Mouse (Mus musculus) limb, embryonic 13.5 days (tissue): Measurements from ENCODE around the gene Dock2. TPM values are rescaled to one million over a fixed set of nuclear protein-coding genes. Genes with fewer than 3 reads are reported as not detected.

Source experiments
- ATAC-seq: fragments of 200-750 bp; cut with Nextera tagmentation; 2 replicates; pipeline ENCODE4 v1.8.0; 2017; ENCODE audit warnings: low read depth, moderate number of reproducible peaks, moderate TSS enrichment; ENCODE audit not compliant: low FRiP score
- H3K27ac ChIP-seq: fragments of 300-500 bp; sonication (generic); 2 replicates; pipeline ENCODE4 v1.5.1; 2015; ENCODE audit warnings: inconsistent platforms, mild to moderate bottlenecking, moderate library complexity
- H3K27me3 ChIP-seq: fragments of 300-500 bp; sonication (generic); 2 replicates; pipeline ENCODE4 v1.6.1; 2015; ENCODE audit warnings: mild to moderate bottlenecking, inconsistent platforms
- H3K36me3 ChIP-seq: fragments of 300-500 bp; sonication (generic); 2 replicates; pipeline ENCODE4 v1.6.1; 2015; ENCODE audit warnings: inconsistent platforms, mild to moderate bottlenecking, moderate library complexity
- H3K4me1 ChIP-seq: fragments of 300-500 bp; sonication (generic); 2 replicates; pipeline ENCODE4 v1.6.1; 2015; ENCODE audit warnings: inconsistent platforms
- H3K4me2 ChIP-seq: fragments of 300-500 bp; sonication (generic); replicated peaks from 2 replicates; pipeline ENCODE4 v1.6.1; 2015; ENCODE audit warnings: inconsistent platforms, mild to moderate bottlenecking, moderate library complexity
- H3K4me3 ChIP-seq: fragments of 300-500 bp; sonication (generic); 2 replicates; pipeline ENCODE4 v1.5.1; 2015; ENCODE audit warnings: moderate library complexity, mild to moderate bottlenecking, inconsistent platforms
- H3K9ac ChIP-seq: fragments of 300-500 bp; sonication (generic); 2 replicates; pipeline ENCODE4 v1.6.1; 2015; ENCODE audit warnings: mild to moderate bottlenecking, inconsistent platforms
- H3K9me3 ChIP-seq: fragments of 300-500 bp; sonication (generic); 2 replicates; pipeline ENCODE4 v1.6.1; 2016; ENCODE audit warnings: inconsistent platforms
- WGBS: fragments of 180-500 bp; shearing (Covaris S2); methylation state at CpG from one replicate; pipeline ENCODE4 v1.1.7; 2015; 5-methylcytosine and 5-hydroxymethylcytosine counted together
- polyA plus RNA-seq: library from polyadenylated mRNA; unstranded; fragments of >200 nt; fragmentation: Nextera tagmentation; extraction: Ambion mirVana; gene quantifications from 2 replicates; pipeline ENCODE4 v1.2.1, GENCODE M21; 2015

Gene Dock2
- polyA plus RNA-seq, 1 experiment from 2014 or later, result 1.3 TPM

GRCm38 (mm10) chr11:34319282-34319681 lies 464.4 kb downstream of the Dock2 start:
- H3K4me3 ChIP-seq, result no peak overlapping the region
- no peak for ATAC-seq
- peaks cover 19% of the 10 kb centered on the region for H3K4me1 ChIP-seq
- H3K9me3 ChIP-seq, result no peaks in the 10 kb centered on the region
- H3K36me3 ChIP-seq, result no peaks in the 10 kb centered on the region
- H3K4me2 ChIP-seq, result no peak overlapping the region
- H3K27ac ChIP-seq, result no peak overlapping the region
- H3K9ac ChIP-seq, result no peak overlapping the region
- 61% methylated on average over 1 of the region's 1 CpGs for WGBS
- H3K27me3 ChIP-seq, result no peaks in the 10 kb centered on the region

GRCm38 (mm10) chr11:34317001-34317400 lies 466.7 kb downstream of the Dock2 start:
- no peak for ATAC-seq
- 82% methylated on average over 8 of the region's 8 CpGs for WGBS
- H3K9ac ChIP-seq, result no peak overlapping the region
- peaks cover 27% of the 10 kb centered on the region for H3K4me1 ChIP-seq
- no peaks in the 10 kb centered on the region for H3K9me3 ChIP-seq
- H3K4me2 ChIP-seq, result no peak overlapping the region; the same call in 1 of the 2 replicates
- no peak overlapping the region for H3K27ac ChIP-seq
- H3K27me3 ChIP-seq, result peaks cover 2% of the 10 kb centered on the region; the same call in 1 of the 2 replicates
- H3K36me3 ChIP-seq, result no peaks in the 10 kb centered on the region
- no peak overlapping the region for H3K4me3 ChIP-seq

- Histone ChIP-seq H3K9me3 (no peaks in the 10 kb centered on the region), H3K4me2 (peak overlapping the region; percentile 65), H3K36me3 (no peaks in the 10 kb centered on the region), H3K4me1 (peaks cover 27% of the 10 kb centered on the region), H3K4me3 (peak overlapping the region; percentile 41; the same call in 1 of the 2 replicates), H3K27ac (no peak overlapping the region), H3K9ac (no peak overlapping the region), H3K27me3 (peaks cover 2% of the 10 kb centered on the region; the same call in 1 of the 2 replicates)
- WGBS, result 44% methylated on average over 10 of the region's 10 CpGs
- no peak for ATAC-seq
Measured at GRCm38 (mm10) chr11:34316176-34316575, 467.5 kb downstream of the Dock2 start.

- Histone ChIP-seq H3K9ac (no peak overlapping the region), H3K4me3 (peak overlapping the region; percentile 41), H3K27me3 (peaks cover 2% of the 10 kb centered on the region; the same call in 1 of the 2 replicates), H3K4me1 (peaks cover 27% of the 10 kb centered on the region), H3K9me3 (no peaks in the 10 kb centered on the region), H3K4me2 (peak overlapping the region; percentile 65), H3K36me3 (no peaks in the 10 kb centered on the region), H3K27ac (no peak overlapping the region)
- WGBS, result 33% methylated on average over 5 of the region's 5 CpGs
- no peak for ATAC-seq
Measured at GRCm38 (mm10) chr11:34315383-34315782, 468.3 kb downstream of the Dock2 start.

- no peaks in the 10 kb centered on the region for H3K36me3 ChIP-seq
- H3K4me1 ChIP-seq, result peaks cover 27% of the 10 kb centered on the region
- H3K4me2 ChIP-seq, result peak within 1 kb of the TSS; percentile 65
- ATAC-seq, result 0 out of 2 replicates have a peak, but pooled peaks have one; percentile 55
- no peaks in the 10 kb centered on the region for H3K9me3 ChIP-seq
- H3K27ac ChIP-seq, result no peak within 1 kb of the TSS
- H3K9ac ChIP-seq, result 0 out of 2 replicates have a peak within 1 kb of the TSS, but pooled peaks have one; percentile 25
- peaks cover 2% of the 10 kb centered on the region; the same call in 1 of the 2 replicates for H3K27me3 ChIP-seq
- WGBS, result 2% methylated on average over 12 of the region's 13 CpGs
- peak within 1 kb of the TSS; percentile 41 for H3K4me3 ChIP-seq
Measured at GRCm38 (mm10) chr11:34314534-34315379, 468.9 kb downstream of the Dock2 start, which contains the start of gene Fam196b. Gene Fam196b, plus strand, starts transcription at chr11:34314822.

- ATAC-seq, result no peak
- peaks cover 2% of the 10 kb centered on the region; the same call in 1 of the 2 replicates for H3K27me3 ChIP-seq
- H3K9ac ChIP-seq, result no peak overlapping the region
- no peaks in the 10 kb centered on the region for H3K9me3 ChIP-seq
- H3K4me3 ChIP-seq, result no peak overlapping the region
- H3K4me2 ChIP-seq, result no peak overlapping the region
- H3K4me1 ChIP-seq, result peaks cover 27% of the 10 kb centered on the region
- no peak overlapping the region for H3K27ac ChIP-seq
- 73% methylated on average over 7 of the region's 7 CpGs for WGBS
- no peaks in the 10 kb centered on the region for H3K36me3 ChIP-seq
Measured at GRCm38 (mm10) chr11:34312208-34312607, 471.5 kb downstream of the Dock2 start.

- H3K4me3 ChIP-seq, result no peak overlapping the region
- WGBS, result 59% methylated on average over 5 of the region's 5 CpGs
- H3K4me1 ChIP-seq, result peaks cover 24% of the 10 kb centered on the region
- no peak overlapping the region for H3K4me2 ChIP-seq
- no peak overlapping the region for H3K27ac ChIP-seq
- H3K9me3 ChIP-seq, result no peaks in the 10 kb centered on the region
- no peak overlapping the region for H3K9ac ChIP-seq
- ATAC-seq, result no peak
- no peaks in the 10 kb centered on the region for H3K36me3 ChIP-seq
- peaks cover 2% of the 10 kb centered on the region; the same call in 1 of the 2 replicates for H3K27me3 ChIP-seq
Measured at GRCm38 (mm10) chr11:34311717-34312116, 472.0 kb downstream of the Dock2 start.

- no peak overlapping the region for H3K27ac ChIP-seq
- no peak overlapping the region for H3K9ac ChIP-seq
- no peak overlapping the region for H3K4me2 ChIP-seq
- no peaks in the 10 kb centered on the region for H3K9me3 ChIP-seq
- 71% methylated on average over 2 of the region's 2 CpGs for WGBS
- H3K27me3 ChIP-seq, result peaks cover 2% of the 10 kb centered on the region; the same call in 1 of the 2 replicates
- no peaks in the 10 kb centered on the region for H3K36me3 ChIP-seq
- H3K4me1 ChIP-seq, result peaks cover 8% of the 10 kb centered on the region; the same call in 1 of the 2 replicates
- no peak for ATAC-seq
- no peak overlapping the region for H3K4me3 ChIP-seq
Measured at GRCm38 (mm10) chr11:34309360-34309759, 474.3 kb downstream of the Dock2 start.

GRCm38 (mm10) chr11:34308731-34309130 lies 475.0 kb downstream of the Dock2 start:
- Histone ChIP-seq H3K9me3 (no peaks in the 10 kb centered on the region), H3K27me3 (peaks cover 2% of the 10 kb centered on the region; the same call in 1 of the 2 replicates), H3K9ac (no peak overlapping the region), H3K4me3 (no peak overlapping the region), H3K27ac (no peak overlapping the region), H3K4me1 (peaks cover 8% of the 10 kb centered on the region; the same call in 1 of the 2 replicates), H3K4me2 (no peak overlapping the region), H3K36me3 (no peaks in the 10 kb centered on the region)
- no peak for ATAC-seq
- WGBS, result 91% methylated on average over 3 of the region's 3 CpGs

GRCm38 (mm10) chr11:34306231-34306630 lies 477.5 kb downstream of the Dock2 start:
- no peak for ATAC-seq
- no peaks in the 10 kb centered on the region for H3K36me3 ChIP-seq

GRCm38 (mm10) chr11:34300064-34300463 lies 483.6 kb downstream of the Dock2 start:
- no peaks in the 10 kb centered on the region for H3K9me3 ChIP-seq
- 82% methylated on average over 7 of the region's 7 CpGs for WGBS
- no peaks in the 10 kb centered on the region for H3K36me3 ChIP-seq
- 0 out of 2 replicates have a peak, but pooled peaks cover 5% of the 10 kb centered on the region for H3K4me1 ChIP-seq
- no peak for ATAC-seq
- no peak overlapping the region for H3K9ac ChIP-seq
- H3K27me3 ChIP-seq, result no peaks in the 10 kb centered on the region
- no peak overlapping the region for H3K4me2 ChIP-seq
- H3K27ac ChIP-seq, result no peak overlapping the region
- H3K4me3 ChIP-seq, result no peak overlapping the region

More at GRCm38 (mm10) chr11:34306231-34306630, 477.5 kb downstream of the Dock2 start:
- H3K27ac ChIP-seq, result no peak overlapping the region
- no peak overlapping the region for H3K4me2 ChIP-seq
- no peaks in the 10 kb centered on the region for H3K9me3 ChIP-seq
- H3K9ac ChIP-seq, result no peak overlapping the region
- no peaks in the 10 kb centered on the region for H3K27me3 ChIP-seq
- 0 out of 2 replicates have a peak, but pooled peaks cover 5% of the 10 kb centered on the region for H3K4me1 ChIP-seq
- WGBS, result 81% methylated on average over 3 of the region's 3 CpGs
- H3K4me3 ChIP-seq, result no peak overlapping the region

- ATAC-seq, result no peak
Measured at GRCm38 (mm10) chr11:34299550-34299949, 484.1 kb downstream of the Dock2 start.

More at GRCm38 (mm10) chr11:34299550-34299949, 484.1 kb downstream of the Dock2 start:
- Histone ChIP-seq H3K9me3 (no peaks in the 10 kb centered on the region), H3K4me1 (0 out of 2 replicates have a peak, but pooled peaks cover 5% of the 10 kb centered on the region), H3K27ac (no peak overlapping the region), H3K4me3 (no peak overlapping the region), H3K4me2 (no peak overlapping the region), H3K9ac (no peak overlapping the region), H3K36me3 (no peaks in the 10 kb centered on the region), H3K27me3 (no peaks in the 10 kb centered on the region)
- 81% methylated on average over 1 of the region's 1 CpGs for WGBS
